Mouse (Mus musculus): ENCODE results near the gene Btg2. TPM values are rescaled to one million over a fixed set of nuclear protein-coding genes. Genes with fewer than 3 reads are reported as not detected.

Gene Btg2
- polyA plus RNA-seq, 1 experiment: 13.2 TPM

DNA sequence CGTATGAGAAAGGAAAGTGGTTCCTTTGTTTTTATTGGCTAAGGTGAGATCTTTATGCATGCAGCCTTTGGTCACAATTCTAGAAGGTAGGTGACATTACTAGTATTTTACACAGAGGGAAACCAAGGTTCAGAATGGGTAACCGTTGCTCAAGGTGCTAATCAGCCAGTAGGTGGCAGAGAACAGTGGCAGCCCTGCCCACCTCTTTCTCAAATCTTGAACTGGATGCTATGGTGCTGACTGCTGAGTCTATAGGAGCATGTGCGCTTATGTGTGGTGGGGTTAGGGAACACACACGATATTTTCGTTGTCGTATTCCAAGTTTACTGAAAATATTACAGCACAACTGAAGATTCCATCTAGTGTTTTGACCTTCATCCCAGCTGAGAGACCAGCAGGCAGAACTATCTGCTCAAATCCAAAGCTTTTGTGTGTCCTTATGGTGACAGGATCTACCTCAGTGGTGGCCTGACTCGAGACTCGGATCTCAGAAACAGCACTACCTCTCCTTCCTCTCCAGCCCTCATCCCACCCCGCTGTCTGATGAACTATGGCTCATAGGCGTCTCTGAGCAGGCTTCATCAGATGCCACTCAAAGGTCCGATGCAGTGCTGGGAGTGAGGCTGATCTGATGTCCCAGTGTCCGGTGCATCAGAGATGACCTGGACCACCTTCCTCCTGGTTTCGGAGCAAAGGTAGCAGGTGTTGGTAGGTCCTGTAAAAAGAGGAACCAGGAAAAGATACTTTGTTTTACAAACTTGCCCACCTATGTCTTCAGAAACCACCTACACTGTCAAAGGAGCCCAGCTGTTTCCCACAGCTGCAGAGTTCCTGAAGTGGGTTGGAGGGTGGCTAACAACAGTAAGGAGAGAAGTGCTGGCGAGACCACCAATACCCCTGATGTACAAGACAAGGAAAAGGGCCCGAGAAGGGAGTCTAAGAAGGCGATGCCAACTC lies 18.9 kb downstream of the Btg2 start:
- peaks cover 91% of the 10 kb centered on the region for H3K4me1 ChIP-seq (ENCODE audit: control insufficient read depth)
- TF ChIP-seq GATA1 (IDR thresholded peaks at IDR 0.05; ENCODE audit: low read length) (no peak), TAL1 (IDR thresholded peaks at IDR 0.05; ENCODE audit: low read length) (no peak)
- peaks cover 8% of the 10 kb centered on the region; the same call in 1 of the 2 replicates for H3K9me3 ChIP-seq (ENCODE audit: control insufficient read depth, low read length)
- H3K36me3 ChIP-seq (ENCODE audit: control insufficient read depth): no peaks in the 10 kb centered on the region
- H3K27me3 ChIP-seq (ENCODE audit: control insufficient read depth): peaks cover 91% of the 10 kb centered on the region
- peak overlapping the region; percentile 68 for H3K4me3 ChIP-seq (replicated peaks)

DNA sequence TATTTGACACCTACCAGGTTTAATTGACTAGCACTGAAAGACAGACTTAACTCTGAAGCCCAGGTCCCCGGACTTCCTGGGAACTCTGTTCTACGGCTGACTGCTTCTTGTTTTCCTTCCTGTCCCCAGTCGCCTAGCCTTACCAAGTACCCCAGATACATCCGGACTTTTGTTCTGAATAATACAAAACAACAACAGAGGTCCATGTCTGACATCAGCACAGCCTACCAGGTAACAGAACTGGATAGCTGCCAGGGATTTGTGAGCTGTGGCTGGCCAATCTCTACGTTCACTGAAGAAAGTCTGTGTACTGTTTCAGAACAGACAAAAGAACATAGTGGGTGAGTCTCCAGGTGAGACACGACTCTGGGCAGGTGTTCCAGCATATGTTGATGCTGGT lies 20.1 kb downstream of the Btg2 start:
- Histone ChIP-seq H3K9me3 (ENCODE audit: control insufficient read depth, low read length) (peaks cover 5% of the 10 kb centered on the region; the same call in 1 of the 2 replicates), H3K27me3 (ENCODE audit: control insufficient read depth) (peaks cover 86% of the 10 kb centered on the region), H3K4me1 (ENCODE audit: control insufficient read depth) (peaks cover 95% of the 10 kb centered on the region), H3K36me3 (ENCODE audit: control insufficient read depth) (no peaks in the 10 kb centered on the region), H3K4me3 (replicated peaks) (no peak overlapping the region)
- TF ChIP-seq TAL1 (IDR thresholded peaks at IDR 0.05; ENCODE audit: low read length) (no peak), GATA1 (IDR thresholded peaks at IDR 0.05; ENCODE audit: low read length) (no peak)

DNA sequence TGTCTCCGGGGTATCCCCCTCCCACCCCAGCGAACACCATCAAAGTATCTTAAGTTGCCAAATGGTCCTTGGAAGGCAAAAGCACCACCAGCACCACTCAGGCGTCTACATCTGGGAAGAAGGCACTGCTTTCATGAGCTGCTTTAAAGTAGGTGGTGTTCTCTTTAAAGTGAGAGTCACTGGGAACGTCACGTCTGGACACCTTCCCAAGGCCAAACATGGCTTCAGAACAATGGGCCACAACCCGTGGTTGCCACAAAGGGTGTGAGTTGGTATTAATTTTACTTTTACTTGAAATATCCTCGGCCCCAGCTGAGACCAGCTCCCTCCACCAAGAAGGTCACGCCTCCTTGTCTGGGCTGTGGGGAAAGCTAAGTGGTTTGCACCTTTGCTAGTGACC lies 21.2 kb downstream of the Btg2 start:
- Histone ChIP-seq H3K27me3 (ENCODE audit: control insufficient read depth) (peaks cover 75% of the 10 kb centered on the region), H3K9me3 (ENCODE audit: control insufficient read depth, low read length) (peaks cover under 1% of the 10 kb centered on the region; the same call in 1 of the 2 replicates), H3K4me1 (ENCODE audit: control insufficient read depth) (peaks cover 93% of the 10 kb centered on the region), H3K36me3 (ENCODE audit: control insufficient read depth) (no peaks in the 10 kb centered on the region), H3K4me3 (replicated peaks) (no peak overlapping the region)
- TF ChIP-seq GATA1 (IDR thresholded peaks at IDR 0.05; ENCODE audit: low read length) (no peak), TAL1 (IDR thresholded peaks at IDR 0.05; ENCODE audit: low read length) (no peak)

DNA sequence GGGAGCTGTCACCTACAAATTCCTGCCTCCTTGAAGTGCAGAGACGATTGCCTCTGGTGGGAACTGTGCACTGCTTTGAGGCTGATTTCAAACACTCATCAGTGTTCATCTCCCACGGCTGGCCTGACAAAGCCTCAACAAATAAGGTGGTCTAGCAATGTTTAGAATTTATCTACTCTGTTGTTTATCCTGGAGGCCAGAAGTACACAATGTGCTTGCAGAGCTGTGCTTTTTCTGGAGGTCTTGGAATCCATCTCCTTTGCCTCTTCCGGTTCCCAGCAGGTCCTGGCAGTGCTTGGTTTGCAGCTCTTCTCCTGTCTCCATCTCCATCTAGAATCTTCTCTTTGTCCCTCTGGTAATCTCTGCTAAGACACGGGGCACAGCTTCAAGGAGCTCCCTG lies 22.6 kb downstream of the Btg2 start:
- Histone ChIP-seq H3K9me3 (ENCODE audit: control insufficient read depth, low read length) (no peaks in the 10 kb centered on the region), H3K36me3 (ENCODE audit: control insufficient read depth) (no peaks in the 10 kb centered on the region), H3K4me3 (replicated peaks) (no peak overlapping the region), H3K27me3 (ENCODE audit: control insufficient read depth) (peaks cover 64% of the 10 kb centered on the region), H3K4me1 (ENCODE audit: control insufficient read depth) (peaks cover 80% of the 10 kb centered on the region)
- TF ChIP-seq TAL1 (IDR thresholded peaks at IDR 0.05; ENCODE audit: low read length) (no peak), GATA1 (IDR thresholded peaks at IDR 0.05; ENCODE audit: low read length) (no peak)

DNA sequence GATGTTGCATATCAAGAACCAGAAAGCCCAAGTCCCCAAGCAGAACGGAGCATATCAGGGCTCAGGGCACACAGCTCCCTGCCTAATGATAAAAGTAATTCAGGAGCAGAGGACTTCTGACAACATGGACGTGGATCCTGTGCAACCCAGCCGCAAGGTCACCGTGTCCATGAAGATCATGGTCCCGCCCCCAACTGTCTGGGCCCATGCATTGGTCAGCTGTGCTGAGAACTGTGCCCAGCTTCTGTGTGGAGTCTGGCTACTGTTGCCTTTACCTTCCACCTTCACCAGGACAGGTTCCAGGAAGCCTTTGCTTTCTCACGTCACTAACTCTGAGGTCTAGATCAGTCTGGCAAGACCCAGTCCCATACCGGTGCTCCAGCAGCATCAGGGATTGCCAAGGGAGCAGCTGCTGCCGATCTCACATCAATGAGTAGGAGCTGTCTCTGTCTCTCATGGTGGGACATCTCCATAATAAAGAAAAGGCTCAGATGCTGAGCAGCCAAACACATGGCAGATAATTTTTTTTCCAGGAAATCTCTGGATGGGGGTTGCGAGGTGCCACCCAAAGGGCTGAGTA lies 23.2 kb downstream of the Btg2 start:
- H3K4me1 ChIP-seq (ENCODE audit: control insufficient read depth): peaks cover 75% of the 10 kb centered on the region
- TF ChIP-seq TAL1 (IDR thresholded peaks at IDR 0.05; ENCODE audit: low read length) (no peak), GATA1 (IDR thresholded peaks at IDR 0.05; ENCODE audit: low read length) (no peak)

DNA sequence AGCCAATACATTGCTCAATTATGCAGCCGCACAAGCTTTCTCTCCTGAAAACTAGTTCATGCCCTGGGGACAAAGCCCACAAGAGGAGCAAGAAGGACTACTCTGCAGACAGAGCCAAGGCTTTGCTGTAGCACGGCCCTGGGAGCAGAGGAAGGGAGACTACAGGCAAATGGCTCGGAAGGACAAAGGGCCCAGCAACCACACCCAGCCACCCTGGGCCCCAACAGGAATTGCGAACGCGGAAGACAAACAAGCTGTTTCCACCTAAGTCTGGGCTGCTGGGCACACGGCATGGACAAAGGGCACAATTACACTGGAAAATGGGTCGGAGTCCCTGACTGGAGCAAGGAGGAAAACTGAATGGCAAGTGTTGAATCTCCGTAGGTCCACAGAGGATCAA lies 23.9 kb downstream of the Btg2 start:
- H3K27me3 ChIP-seq (ENCODE audit: control insufficient read depth): peaks cover 65% of the 10 kb centered on the region
- peaks cover 68% of the 10 kb centered on the region for H3K4me1 ChIP-seq (ENCODE audit: control insufficient read depth)
- no peaks in the 10 kb centered on the region for H3K36me3 ChIP-seq (ENCODE audit: control insufficient read depth)
- no peak for TF ChIP-seq GATA1 (IDR thresholded peaks at IDR 0.05; ENCODE audit: low read length)
- TF ChIP-seq TAL1 (IDR thresholded peaks at IDR 0.05; ENCODE audit: low read length): no peak
- H3K4me3 ChIP-seq (replicated peaks): no peak overlapping the region
- H3K9me3 ChIP-seq (ENCODE audit: control insufficient read depth, low read length): no peaks in the 10 kb centered on the region

More for the DNA sequence above, 23.2 kb downstream of the Btg2 start:
- Histone ChIP-seq H3K4me3 (replicated peaks) (no peak overlapping the region), H3K9me3 (ENCODE audit: control insufficient read depth, low read length) (no peaks in the 10 kb centered on the region), H3K36me3 (ENCODE audit: control insufficient read depth) (no peaks in the 10 kb centered on the region), H3K27me3 (ENCODE audit: control insufficient read depth) (peaks cover 64% of the 10 kb centered on the region)

DNA sequence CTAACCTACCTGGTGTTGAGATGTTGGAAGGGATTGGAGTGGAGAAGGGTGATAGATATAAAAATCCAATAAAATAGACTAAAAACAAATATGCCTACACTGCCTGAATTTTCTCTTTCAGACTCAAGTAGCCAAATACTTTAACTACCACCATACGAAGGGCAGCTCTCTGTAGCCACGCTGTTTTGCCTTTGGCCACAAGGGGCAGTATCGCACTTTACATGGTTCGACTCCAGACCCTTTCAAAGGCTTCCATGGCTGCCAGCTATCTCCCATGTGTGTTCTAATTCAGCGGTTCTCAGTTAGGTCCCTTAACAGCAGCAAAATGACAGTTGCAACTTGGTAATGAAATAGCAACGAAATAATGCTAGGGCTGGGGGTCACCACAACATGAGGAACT lies 25.7 kb downstream of the Btg2 start:
- Histone ChIP-seq H3K4me1 (ENCODE audit: control insufficient read depth) (peaks cover 57% of the 10 kb centered on the region), H3K9me3 (ENCODE audit: control insufficient read depth, low read length) (no peaks in the 10 kb centered on the region), H3K36me3 (ENCODE audit: control insufficient read depth) (no peaks in the 10 kb centered on the region), H3K27me3 (ENCODE audit: control insufficient read depth) (peaks cover 57% of the 10 kb centered on the region), H3K4me3 (replicated peaks) (no peak overlapping the region)
- TF ChIP-seq GATA1 (IDR thresholded peaks at IDR 0.05; ENCODE audit: low read length) (no peak), TAL1 (IDR thresholded peaks at IDR 0.05; ENCODE audit: low read length) (no peak)

DNA sequence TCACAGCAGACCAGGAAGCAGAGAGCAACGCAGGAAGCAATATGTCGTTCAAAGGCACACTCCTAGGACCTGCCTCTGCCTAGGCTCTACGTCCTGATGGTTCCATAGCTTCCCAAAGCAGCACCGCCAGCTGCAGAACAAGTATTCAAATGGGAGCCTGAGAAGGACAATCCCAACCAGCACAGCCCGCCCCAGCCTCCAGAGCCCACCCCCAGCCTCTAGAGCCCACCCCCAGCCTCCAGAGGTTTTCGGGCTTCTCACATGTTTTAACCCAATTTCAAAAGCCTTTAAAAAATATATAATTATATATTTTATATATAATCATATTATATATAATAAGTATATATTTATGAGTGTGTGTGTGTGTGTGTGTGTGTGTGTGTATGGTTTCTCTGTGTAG lies 29.4 kb downstream of the Btg2 start:
- Histone ChIP-seq H3K27me3 (ENCODE audit: control insufficient read depth) (peaks cover 36% of the 10 kb centered on the region), H3K4me3 (replicated peaks) (no peak overlapping the region), H3K4me1 (ENCODE audit: control insufficient read depth) (peaks cover 29% of the 10 kb centered on the region), H3K9me3 (ENCODE audit: control insufficient read depth, low read length) (no peaks in the 10 kb centered on the region), H3K36me3 (ENCODE audit: control insufficient read depth) (no peaks in the 10 kb centered on the region)
- TF ChIP-seq GATA1 (IDR thresholded peaks at IDR 0.05; ENCODE audit: low read length): no peak
- TF ChIP-seq TAL1 (IDR thresholded peaks at IDR 0.05; ENCODE audit: low read length): no peak

DNA sequence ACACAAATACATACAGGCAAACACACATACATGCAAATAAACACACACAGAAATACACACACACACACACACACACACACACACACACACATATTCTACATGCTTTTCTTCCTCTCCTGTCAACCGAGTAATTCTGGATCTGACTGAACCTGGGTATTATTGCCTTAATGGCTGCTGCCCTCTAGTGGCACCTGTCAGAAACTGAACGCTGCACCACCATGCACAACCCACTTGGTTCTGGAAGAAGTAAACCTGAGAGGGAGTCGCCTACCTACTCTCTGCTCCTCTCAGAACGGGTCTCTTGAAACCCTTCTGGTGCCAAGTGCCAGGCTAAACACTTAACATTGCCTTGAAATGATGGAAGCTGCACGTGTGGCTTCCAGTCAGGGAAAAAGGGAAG lies 30.2 kb downstream of the Btg2 start:
- TF ChIP-seq TAL1 (IDR thresholded peaks at IDR 0.05; ENCODE audit: low read length): no peak
- TF ChIP-seq GATA1 (IDR thresholded peaks at IDR 0.05; ENCODE audit: low read length): no peak
- no peak overlapping the region for H3K4me3 ChIP-seq (replicated peaks)
- peaks cover 22% of the 10 kb centered on the region for H3K4me1 ChIP-seq (ENCODE audit: control insufficient read depth)
- H3K36me3 ChIP-seq (ENCODE audit: control insufficient read depth): no peaks in the 10 kb centered on the region
- peaks cover 33% of the 10 kb centered on the region for H3K27me3 ChIP-seq (ENCODE audit: control insufficient read depth)
- no peaks in the 10 kb centered on the region for H3K9me3 ChIP-seq (ENCODE audit: control insufficient read depth, low read length)
